Comparison of ENCODE assay signal across 13 mouse cellular contexts in the genomic region with DNA sequence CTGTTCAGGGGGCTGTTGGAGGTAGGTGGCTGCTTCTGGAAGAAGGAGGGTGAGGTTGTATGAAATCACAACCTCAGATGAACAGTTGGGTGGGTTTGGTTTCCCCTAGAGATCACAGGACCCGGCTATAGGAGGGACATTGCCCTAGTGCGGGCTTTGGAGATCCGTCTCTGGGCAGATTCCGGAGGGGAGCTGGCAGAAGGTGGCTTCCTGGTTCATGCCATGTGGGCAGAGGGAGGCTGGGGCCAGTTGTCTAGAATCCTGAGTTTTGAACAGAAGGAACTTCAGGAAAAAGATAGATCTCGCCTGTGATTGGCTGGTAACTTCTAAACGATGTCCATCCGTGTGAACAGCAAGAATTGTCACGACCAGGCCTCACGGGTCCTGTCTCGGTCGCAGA. TPM values are rescaled to one million over a fixed set of nuclear protein-coding genes. Genes with fewer than 3 reads are reported as not detected.
A peak's percentile ranks its signal among the peaks of the same experiment; 100 is the strongest.
DNase-seq lines count a peak whose midpoint lies in the region; ATAC-seq and TF ChIP-seq lines count a peak whose summit lies in the region.
"Had no signal": no experiment of that assay in that cellular context is flagged by ENCODE, and none has a peak within 500 bp of the region (broad histone marks: within the 10 kb centered on the region; RNA-seq: fewer than 3 reads in every experiment).

No protein-coding gene starts in this region.

- TF ChIP-seq CTCF in liver, postnatal 0 days (IDR thresholded peaks at IDR 0.05; ENCODE audit: low read depth) = no peak

- H3K4me2 ChIP-seq in embryonic facial prominence, embryonic 11.5 days (ENCODE audit: low read depth, low read length) = peak overlapping the region; percentile 88
- peak overlapping the region; percentile 89; the same call in 1 of the 2 replicates for H3K4me2 ChIP-seq in embryonic facial prominence, embryonic 15.5 days (replicated peaks)
- H3K4me2 ChIP-seq in hindbrain, embryonic 15.5 days = peak overlapping the region; percentile 81
- peak overlapping the region; percentile 96 for H3K4me2 ChIP-seq in midbrain, embryonic 13.5 days (replicated peaks)
- no peak overlapping the region for H3K4me2 ChIP-seq in liver, postnatal 0 days (ENCODE audit: low read depth, low read length)

- H3K27me3 ChIP-seq in embryonic facial prominence, embryonic 11.5 days (ENCODE audit: control insufficient read depth, insufficient read depth, low read length) = no peaks in the 10 kb centered on the region
- no peaks in the 10 kb centered on the region; the same call in 1 of the 2 replicates for H3K27me3 ChIP-seq in embryonic facial prominence, embryonic 15.5 days
- no peaks in the 10 kb centered on the region for H3K27me3 ChIP-seq in hindbrain, embryonic 15.5 days
- no peaks in the 10 kb centered on the region for H3K27me3 ChIP-seq in midbrain, embryonic 13.5 days
- H3K27me3 ChIP-seq in liver, postnatal 0 days (ENCODE audit: insufficient read depth, low read length) = peaks cover 64% of the 10 kb centered on the region

- no peak for ATAC-seq in embryonic facial prominence, embryonic 11.5 days (replicated peaks; ENCODE audit: insufficient number of reproducible peaks, low FRiP score, low TSS enrichment, low read depth)
- no peak for ATAC-seq in embryonic facial prominence, embryonic 15.5 days (ENCODE audit: insufficient number of reproducible peaks, low FRiP score, low TSS enrichment, low read depth)
- no peak for ATAC-seq in hindbrain, embryonic 15.5 days (ENCODE audit: low FRiP score, low read depth)
- ATAC-seq in midbrain, embryonic 13.5 days = no peak
- ATAC-seq in liver, postnatal 0 days = no peak

- no peak for TF ChIP-seq EP300 in liver, postnatal 0 days (IDR thresholded peaks at IDR 0.05; ENCODE audit: low read depth)

- H3K4me3 ChIP-seq in embryonic facial prominence, embryonic 11.5 days (ENCODE audit: low read depth, low read length) = peak overlapping the region; percentile 100
- H3K4me3 ChIP-seq in embryonic facial prominence, embryonic 15.5 days (replicated peaks) = no peak overlapping the region
- peak overlapping the region; percentile 95 for H3K4me3 ChIP-seq in hindbrain, embryonic 15.5 days
- H3K4me3 ChIP-seq in midbrain, embryonic 13.5 days (replicated peaks) = peak overlapping the region; percentile 99
- H3K4me3 ChIP-seq in liver, postnatal 0 days (ENCODE audit: low read depth, low read length) = no peak overlapping the region

- H3K9me3 ChIP-seq in embryonic facial prominence, embryonic 11.5 days (replicated peaks; ENCODE audit: control insufficient read depth, low read length) = no peaks in the 10 kb centered on the region
- H3K9me3 ChIP-seq in embryonic facial prominence, embryonic 15.5 days (replicated peaks) = no peaks in the 10 kb centered on the region
- no peaks in the 10 kb centered on the region for H3K9me3 ChIP-seq in hindbrain, embryonic 15.5 days
- no peaks in the 10 kb centered on the region for H3K9me3 ChIP-seq in midbrain, embryonic 13.5 days
- no peaks in the 10 kb centered on the region for H3K9me3 ChIP-seq in liver, postnatal 0 days (ENCODE audit: low read length)

- peaks cover 38% of the 10 kb centered on the region for H3K4me1 ChIP-seq in embryonic facial prominence, embryonic 11.5 days (ENCODE audit: control insufficient read depth, insufficient read depth, low read length)
- H3K4me1 ChIP-seq in embryonic facial prominence, embryonic 15.5 days = peaks cover 76% of the 10 kb centered on the region
- H3K4me1 ChIP-seq in hindbrain, embryonic 15.5 days (replicated peaks) = peaks cover 81% of the 10 kb centered on the region
- peaks cover 78% of the 10 kb centered on the region for H3K4me1 ChIP-seq in midbrain, embryonic 13.5 days (replicated peaks)
- peaks cover 4% of the 10 kb centered on the region; the same call in 1 of the 2 replicates for H3K4me1 ChIP-seq in liver, postnatal 0 days (ENCODE audit: insufficient read depth)

- peak overlapping the region; percentile 100 for H3K9ac ChIP-seq in embryonic facial prominence, embryonic 11.5 days (replicated peaks; ENCODE audit: low read length)
- H3K9ac ChIP-seq in embryonic facial prominence, embryonic 15.5 days = no peak overlapping the region
- peak overlapping the region; percentile 98 for H3K9ac ChIP-seq in hindbrain, embryonic 15.5 days
- H3K9ac ChIP-seq in midbrain, embryonic 13.5 days (replicated peaks) = peak overlapping the region; percentile 100
- no peak overlapping the region for H3K9ac ChIP-seq in liver, postnatal 0 days (replicated peaks)

- no peaks in the 10 kb centered on the region; the same call in none of the 2 replicates for H3K36me3 ChIP-seq in embryonic facial prominence, embryonic 11.5 days (replicated peaks; ENCODE audit: control insufficient read depth, insufficient read depth, low read depth, low read length)
- H3K36me3 ChIP-seq in embryonic facial prominence, embryonic 15.5 days = no peaks in the 10 kb centered on the region
- no peaks in the 10 kb centered on the region for H3K36me3 ChIP-seq in hindbrain, embryonic 15.5 days
- H3K36me3 ChIP-seq in midbrain, embryonic 13.5 days = peaks cover 7% of the 10 kb centered on the region
- no peaks in the 10 kb centered on the region for H3K36me3 ChIP-seq in liver, postnatal 0 days (replicated peaks; ENCODE audit: insufficient read depth, low read length)

- 69% methylated on average over 11 of the region's 11 CpGs for WGBS in embryonic facial prominence, embryonic 11.5 days
- WGBS in embryonic facial prominence, embryonic 15.5 days = 77% methylated on average over 11 of the region's 11 CpGs
- 36% methylated on average over 11 of the region's 11 CpGs for WGBS in hindbrain, embryonic 15.5 days
- 20% methylated on average over 11 of the region's 11 CpGs for WGBS in midbrain, embryonic 13.5 days
- WGBS in liver, postnatal 0 days (ENCODE audit: insufficient replicate concordance) = 74% methylated on average over 11 of the region's 11 CpGs

- peak overlapping the region; percentile 67; the same call in 1 of the 2 replicates for H3K27ac ChIP-seq in embryonic facial prominence, embryonic 11.5 days (replicated peaks; ENCODE audit: low read depth, low read length)
- no peak overlapping the region for H3K27ac ChIP-seq in embryonic facial prominence, embryonic 15.5 days (replicated peaks)
- H3K27ac ChIP-seq in hindbrain, embryonic 15.5 days (replicated peaks) = peak overlapping the region; percentile 91
- H3K27ac ChIP-seq in midbrain, embryonic 13.5 days = peak overlapping the region; percentile 100
- no peak overlapping the region for H3K27ac ChIP-seq in liver, postnatal 0 days (ENCODE audit: low read depth)
- H3K27ac ChIP-seq: macrophage had no signal

- DNase-seq in embryonic facial prominence, embryonic 11.5 days (ENCODE audit: low spot score) = no peak
- DNase-seq in liver, postnatal 0 days = no peak
- no peak for DNase-seq in cerebellum, adult 9-10 months
- no peak for DNase-seq in testis, postnatal 14 days (ENCODE audit: low spot score)
- no peak for DNase-seq in urinary bladder, postnatal 10 days (ENCODE audit: low spot score)
- DNase-seq: embryo, embryonic 11 days; gastrocnemius, postnatal 10 days; thymus, postnatal 25 days had no signal

RNA-seq across cellular contexts. Expression of gene Msi1, which starts 3.0 kb away (rescaled TPM):
- 52.4 and 53.9 TPM in 2 replicates for polyA plus RNA-seq in embryonic facial prominence, embryonic 11.5 days (2014; fragmentation: Nextera tagmentation; extraction: Ambion mirVana)
- 14.1 and 19.1 TPM in 2 replicates for polyA plus RNA-seq in embryonic facial prominence, embryonic 15.5 days (2015; fragmentation: Nextera tagmentation; extraction: Ambion mirVana)
- 59.9 and 60.3 TPM in 2 replicates for polyA plus RNA-seq in hindbrain, embryonic 15.5 days (2015; fragmentation: Nextera tagmentation; extraction: Ambion mirVana)
- polyA plus RNA-seq in midbrain, embryonic 13.5 days (2015; fragmentation: Nextera tagmentation; extraction: Ambion mirVana) = 112 and 133 TPM in 2 replicates
- polyA plus RNA-seq in liver, postnatal 0 days (2015; fragmentation: Nextera tagmentation; extraction: Ambion mirVana) = 0.15 and 0.26 TPM in 2 replicates
- polyA plus RNA-seq: macrophage had no signal

RNA-seq across cellular contexts. Expression of gene Pla2g1b, which starts 33.7 kb away (rescaled TPM):
- not detected in 2 replicates for polyA plus RNA-seq in embryonic facial prominence, embryonic 11.5 days (2014; fragmentation: Nextera tagmentation; extraction: Ambion mirVana)
- polyA plus RNA-seq in embryonic facial prominence, embryonic 15.5 days (2015; fragmentation: Nextera tagmentation; extraction: Ambion mirVana) = not detected in 2 replicates
- 0.54 TPM in 1 of 2 replicates, not detected in the other for polyA plus RNA-seq in hindbrain, embryonic 15.5 days (2015; fragmentation: Nextera tagmentation; extraction: Ambion mirVana)
- not detected in 2 replicates for polyA plus RNA-seq in midbrain, embryonic 13.5 days (2015; fragmentation: Nextera tagmentation; extraction: Ambion mirVana)
- not detected in 2 replicates for polyA plus RNA-seq in liver, postnatal 0 days (2015; fragmentation: Nextera tagmentation; extraction: Ambion mirVana)
- polyA plus RNA-seq: liver, adult 2 months; macrophage had no signal

RNA-seq across cellular contexts. Expression of gene Sirt4, which starts 52.1 kb away (rescaled TPM):
- polyA plus RNA-seq in embryonic facial prominence, embryonic 11.5 days (2014; fragmentation: Nextera tagmentation; extraction: Ambion mirVana) = 12.7 and 17.2 TPM in 2 replicates
- 29.2 and 32.8 TPM in 2 replicates for polyA plus RNA-seq in embryonic facial prominence, embryonic 15.5 days (2015; fragmentation: Nextera tagmentation; extraction: Ambion mirVana)
- polyA plus RNA-seq in hindbrain, embryonic 15.5 days (2015; fragmentation: Nextera tagmentation; extraction: Ambion mirVana) = 27.3 and 32.2 TPM in 2 replicates
- polyA plus RNA-seq in midbrain, embryonic 13.5 days (2015; fragmentation: Nextera tagmentation; extraction: Ambion mirVana) = 26.1 and 28.7 TPM in 2 replicates
- polyA plus RNA-seq in liver, postnatal 0 days (2015; fragmentation: Nextera tagmentation; extraction: Ambion mirVana) = 3.5 and 3.9 TPM in 2 replicates

Comparison
In these comparisons a context has a peak if more than half of its experiments do, and no peak if none do; other contexts are left out.
1. H3K27ac ChIP-seq: peak in embryonic facial prominence, embryonic 11.5 days (single experiment), hindbrain, embryonic 15.5 days (single experiment) and midbrain, embryonic 13.5 days (single experiment); none in embryonic facial prominence, embryonic 15.5 days (single experiment) and liver, postnatal 0 days (single experiment).
2. H3K4me3 ChIP-seq: peak in embryonic facial prominence, embryonic 11.5 days (single experiment), hindbrain, embryonic 15.5 days (single experiment) and midbrain, embryonic 13.5 days (single experiment); none in embryonic facial prominence, embryonic 15.5 days (single experiment) and liver, postnatal 0 days (single experiment).
3. H3K9ac ChIP-seq: peak in embryonic facial prominence, embryonic 11.5 days (single experiment), hindbrain, embryonic 15.5 days (single experiment) and midbrain, embryonic 13.5 days (single experiment); none in embryonic facial prominence, embryonic 15.5 days (single experiment) and liver, postnatal 0 days (single experiment).
4. RNA of gene Msi1, which starts 3.0 kb away (polyA plus RNA-seq): 112 to 133 TPM in midbrain, embryonic 13.5 days, 59.9 to 60.3 TPM in hindbrain, embryonic 15.5 days, 52.4 to 53.9 TPM in embryonic facial prominence, embryonic 11.5 days and 14.1 to 19.1 TPM in embryonic facial prominence, embryonic 15.5 days; 0.15 to 0.26 TPM in liver, postnatal 0 days; every median in the first group is over 10 times any median in the second.